Mouse (Mus musculus) ovary, postnatal 36 days (tissue): ENCODE measurements around the gene Phf2.

ENCODE experiments used
- DNase-seq: peaks from one replicate; pipeline ENCODE4 v3.0.0; 2022; ENCODE audit warnings: low spot score, mixed read lengths

The Phf2 gene

DNA sequence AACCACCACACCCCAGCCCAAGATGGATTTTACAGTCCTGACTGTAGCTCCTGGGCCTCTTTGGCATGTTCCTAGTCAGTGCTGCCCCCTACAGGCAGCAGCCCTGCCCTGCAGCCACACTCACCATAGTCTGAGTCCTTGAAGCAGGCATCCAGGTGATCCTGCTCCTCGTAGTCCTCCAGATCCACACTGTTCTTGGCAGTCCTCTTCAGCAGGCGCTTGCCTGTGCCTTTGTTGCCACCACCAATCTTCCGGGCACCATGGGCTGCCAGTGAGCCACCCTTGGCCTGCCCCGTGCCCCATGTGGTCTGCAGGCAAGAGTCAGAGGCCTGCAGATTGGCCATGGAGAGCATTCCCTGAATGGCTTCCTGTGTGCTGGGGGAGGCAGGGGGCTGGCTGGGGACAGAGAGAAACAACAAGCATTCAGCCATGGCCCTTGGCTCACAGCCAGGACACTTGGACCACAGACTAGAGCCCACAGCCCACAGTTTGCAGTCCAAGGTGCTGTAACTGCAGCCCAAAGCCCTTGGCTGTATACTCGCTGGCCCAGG, 63.4 kb downstream of the Phf2 start:
- peak; percentile 46 for DNase-seq

DNA sequence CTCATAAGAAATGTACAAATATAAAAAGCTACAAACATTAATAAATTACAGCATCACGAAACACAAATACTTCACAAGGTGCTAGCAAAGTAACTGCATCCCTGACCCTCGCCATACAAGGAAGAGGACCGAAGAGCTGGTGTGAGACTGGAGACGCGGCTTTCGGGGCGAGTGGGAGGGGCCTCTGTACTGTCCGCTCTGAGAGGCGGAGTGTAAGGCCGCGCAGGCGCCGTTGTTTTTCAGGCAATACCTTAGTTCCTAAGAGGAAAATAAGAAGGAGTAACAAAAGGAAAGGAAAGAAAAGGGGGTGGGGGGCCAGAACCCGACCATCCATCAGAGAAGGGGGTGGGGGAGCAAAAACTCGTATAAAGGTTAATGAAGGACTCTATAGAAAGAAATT, 68.7 kb downstream of the Phf2 start:
- DNase-seq: no peak

DNA sequence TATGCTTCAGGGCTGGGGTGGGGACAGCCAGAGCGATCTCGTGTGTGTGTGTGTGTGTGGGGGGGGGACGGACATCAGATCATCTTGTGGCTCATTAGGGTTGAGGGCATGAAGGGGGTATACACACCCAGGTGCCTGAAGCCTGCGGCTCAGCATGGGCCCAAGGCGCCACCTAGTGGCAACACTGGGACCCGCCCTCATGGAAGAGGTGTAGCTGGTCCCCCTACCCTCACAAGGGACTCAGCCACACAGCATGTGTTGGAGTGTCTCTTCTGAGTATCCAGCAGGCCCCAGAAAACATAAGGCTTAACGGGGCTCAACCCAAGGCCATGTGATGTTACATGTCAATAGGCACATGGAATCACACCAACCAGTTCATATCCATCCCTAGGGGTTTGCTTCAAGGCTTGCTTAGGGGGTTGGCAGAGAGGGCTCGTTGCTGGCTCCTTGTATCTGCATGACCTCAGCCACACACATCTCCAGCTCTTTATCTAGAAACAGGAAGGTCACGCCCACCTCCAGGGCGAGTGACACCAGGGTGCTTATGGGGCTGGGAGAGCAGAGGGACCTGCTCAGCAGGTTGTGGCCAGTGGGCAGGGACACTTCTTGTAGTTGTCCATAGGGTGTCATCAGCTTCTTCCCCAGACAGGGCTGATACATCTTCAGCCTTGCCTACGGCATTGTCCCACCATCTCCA, 69.9 kb downstream of the Phf2 start:
- DNase-seq: peak; percentile 69

DNA sequence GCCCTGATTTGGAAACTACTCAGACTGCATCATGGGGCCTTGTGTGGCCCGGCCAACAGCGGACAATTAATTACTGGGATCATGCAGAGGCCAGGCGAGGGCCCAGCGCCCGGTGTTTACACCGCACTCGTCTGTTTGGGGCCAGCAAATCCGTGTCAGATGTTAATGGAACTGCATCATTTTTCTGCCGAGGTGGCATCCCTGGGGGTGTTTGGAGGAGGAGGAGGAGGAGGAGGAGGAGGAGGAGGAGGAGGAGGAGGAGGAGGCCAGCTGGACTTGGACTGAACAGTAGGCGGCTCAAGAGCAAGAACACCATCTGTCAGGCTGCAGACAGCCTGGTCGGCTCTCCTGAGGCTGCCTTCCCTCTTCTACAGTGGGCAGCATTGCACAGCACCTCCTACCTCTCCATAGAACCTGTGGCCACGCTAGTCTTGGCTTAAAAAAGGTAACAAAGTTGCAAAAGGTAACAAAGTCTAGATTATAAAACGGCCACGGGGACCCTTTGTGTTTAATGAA, 72.6 kb downstream of the Phf2 start:
- DNase-seq: peak; percentile 36

DNA sequence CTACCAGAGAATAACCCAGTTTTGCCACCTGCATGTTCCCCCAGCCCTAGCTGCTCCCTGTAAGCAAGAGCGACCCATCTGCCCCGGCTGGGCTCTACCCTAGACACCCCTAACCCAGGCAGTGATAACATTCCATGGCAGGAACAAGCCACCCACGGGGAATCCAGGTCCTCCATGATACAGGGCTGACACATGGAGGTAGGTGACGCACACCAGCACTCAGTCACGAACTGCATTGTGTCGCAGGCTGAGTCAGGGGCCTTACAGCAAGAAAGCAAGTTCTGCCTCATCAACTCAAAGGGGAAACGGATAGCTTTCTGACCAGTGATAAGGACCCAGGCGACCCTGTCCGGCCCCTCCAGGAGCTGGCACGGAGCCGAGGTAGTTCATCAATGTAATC, 74.0 kb downstream of the Phf2 start:
- DNase-seq: no peak

DNA sequence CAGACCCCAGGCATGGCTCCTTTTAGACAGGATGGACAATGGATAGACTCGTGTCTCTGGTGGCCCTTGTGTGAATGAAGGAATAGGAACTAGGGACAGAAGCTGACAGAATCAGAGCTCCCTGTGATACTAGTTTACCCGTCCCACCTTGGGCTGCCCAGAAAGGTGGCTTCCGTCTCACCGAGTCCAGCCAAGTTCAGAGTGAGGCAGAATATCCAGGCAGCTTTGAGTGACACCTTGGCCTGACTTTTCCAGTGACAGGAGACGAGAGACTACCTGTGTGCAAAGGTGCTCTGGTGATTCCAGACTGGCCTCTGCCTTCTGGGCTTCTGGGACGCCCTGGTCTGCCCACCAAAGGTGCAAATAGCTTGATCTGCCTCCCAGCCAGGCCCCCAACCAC, 75.2 kb downstream of the Phf2 start:
- peak; percentile 2 for DNase-seq

DNA sequence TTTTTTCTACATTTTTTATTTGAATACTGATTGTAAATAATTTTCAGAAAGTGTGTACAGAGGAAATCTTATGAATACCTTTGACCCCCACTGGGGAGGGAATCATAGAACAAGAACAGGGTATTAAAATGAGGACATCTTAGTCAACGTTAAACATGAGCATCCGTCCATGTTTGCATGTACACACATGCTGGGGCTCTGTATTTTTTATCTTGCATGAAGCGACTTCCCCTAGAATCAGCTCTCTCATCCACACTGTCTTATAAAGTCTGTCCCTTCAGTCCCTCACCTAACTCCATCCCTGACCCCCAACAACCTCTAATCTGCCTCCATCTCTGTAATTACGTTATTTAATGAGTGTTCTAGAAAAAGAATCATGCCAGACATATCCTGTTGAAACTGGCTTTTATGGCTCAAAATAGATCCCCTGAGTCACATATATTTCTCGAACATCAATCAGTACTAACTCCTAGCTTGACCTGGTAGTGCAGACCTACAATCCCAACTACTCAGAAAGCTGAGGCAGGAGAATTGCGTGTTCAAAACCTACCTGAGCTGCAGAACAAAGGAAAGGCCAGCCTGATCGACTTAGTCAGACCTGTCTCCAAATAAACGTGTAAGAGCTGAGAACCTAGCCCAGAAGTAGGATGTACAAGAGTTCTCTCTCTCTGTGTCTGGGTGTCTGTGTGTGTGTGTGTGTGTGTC, 86.2 kb downstream of the Phf2 start:
- DNase-seq: no peak

DNA sequence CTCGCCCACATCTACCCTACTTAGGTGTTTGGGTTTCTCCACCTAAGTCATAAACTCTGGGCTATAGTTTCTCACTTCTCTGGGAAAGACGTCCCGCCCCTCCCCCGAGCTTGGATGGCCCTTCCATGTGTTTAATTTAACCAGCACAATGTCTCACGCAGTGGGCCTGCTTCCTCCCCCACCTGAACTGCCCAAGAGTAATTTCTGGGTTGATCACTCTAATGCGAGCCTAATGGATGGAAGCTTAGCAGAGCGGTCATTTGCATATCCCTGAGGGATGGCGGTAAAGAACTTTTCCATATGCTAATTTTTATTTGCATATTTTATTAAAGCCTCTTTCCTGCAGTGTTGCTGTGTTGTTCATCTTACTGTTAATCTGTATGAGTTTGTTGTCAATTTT, 86.8 kb downstream of the Phf2 start:
- no peak for DNase-seq

DNA sequence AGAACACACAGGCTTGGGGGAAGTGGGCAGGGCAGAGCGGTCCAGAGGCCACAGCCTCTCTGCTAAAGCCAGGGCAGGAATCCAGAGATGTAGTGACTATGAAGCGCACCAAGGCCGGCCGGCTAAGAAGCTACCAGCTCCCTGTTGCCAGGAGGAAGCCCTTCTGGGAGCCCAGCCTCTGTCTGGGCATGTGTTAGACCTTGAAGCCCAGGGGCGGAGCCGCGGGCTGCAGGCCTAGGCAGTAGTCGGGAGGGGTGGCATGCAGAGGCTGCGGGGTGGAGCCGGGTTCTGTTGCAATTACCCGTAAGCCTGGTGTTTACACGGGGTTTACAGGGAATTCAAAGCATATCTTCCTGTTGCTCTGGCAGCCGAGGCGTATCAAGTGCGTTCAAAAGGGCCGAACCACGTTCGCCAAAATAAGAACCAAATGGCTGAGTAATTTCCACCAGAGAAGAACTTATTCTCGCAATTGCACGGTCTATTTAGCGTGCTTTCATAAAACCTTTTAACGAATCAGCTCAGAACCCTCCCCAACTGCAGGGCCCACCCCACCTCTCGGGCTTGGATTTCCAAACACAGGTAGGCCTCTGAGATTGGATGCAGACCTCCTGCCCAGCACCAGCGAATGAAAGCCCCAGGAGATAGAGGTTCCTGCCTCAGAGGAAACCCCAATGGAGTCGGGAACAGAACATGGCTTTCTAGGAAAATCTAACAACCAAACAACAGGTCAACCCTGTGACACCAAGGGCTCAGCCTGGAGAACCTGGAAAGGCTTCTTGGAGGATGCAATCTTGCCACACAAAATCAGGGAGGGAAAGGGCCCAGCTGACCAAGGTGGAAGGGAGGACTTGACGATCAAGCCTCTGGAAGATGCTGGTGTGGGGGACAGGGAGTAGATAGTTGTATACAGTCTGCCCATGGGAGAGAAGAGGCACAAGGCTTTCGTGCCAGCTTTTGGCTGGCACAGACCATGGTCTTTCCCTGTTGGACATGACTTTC, 87.9 kb downstream of the Phf2 start:
- DNase-seq: peak; percentile 85

DNA sequence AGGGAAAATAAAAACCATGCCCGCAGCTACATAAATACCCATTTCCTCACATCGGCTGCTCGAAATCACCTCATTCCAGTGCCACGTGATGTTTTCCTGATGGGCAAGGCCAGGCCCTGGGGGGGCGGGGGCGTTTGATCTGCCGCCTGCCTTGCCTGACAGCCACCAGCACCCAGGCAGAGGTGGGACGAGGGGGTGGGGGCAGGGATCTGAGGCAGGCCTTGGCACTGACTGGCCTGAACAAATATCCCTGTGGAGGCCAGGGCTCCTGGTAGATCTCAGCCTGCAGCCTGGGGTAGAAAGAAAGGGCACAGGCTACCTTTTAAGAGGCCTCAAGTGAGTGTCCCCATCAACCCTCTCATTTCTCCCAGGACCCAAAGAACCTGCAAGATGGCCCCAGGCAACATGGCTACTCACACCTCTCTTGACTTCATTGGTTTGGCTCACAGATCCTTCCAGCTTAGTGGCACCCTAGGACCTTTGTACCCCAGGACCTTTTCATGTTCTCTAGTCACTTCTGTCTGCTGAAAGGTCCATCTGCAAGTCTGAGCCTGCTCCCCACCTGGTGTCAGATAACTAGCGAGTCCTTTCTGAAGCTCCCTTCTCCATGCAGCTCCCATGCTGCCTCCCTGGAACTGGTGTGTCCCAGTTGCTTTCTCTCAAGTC, 90.4 kb downstream of the Phf2 start:
- DNase-seq: peak; percentile 36

DNA sequence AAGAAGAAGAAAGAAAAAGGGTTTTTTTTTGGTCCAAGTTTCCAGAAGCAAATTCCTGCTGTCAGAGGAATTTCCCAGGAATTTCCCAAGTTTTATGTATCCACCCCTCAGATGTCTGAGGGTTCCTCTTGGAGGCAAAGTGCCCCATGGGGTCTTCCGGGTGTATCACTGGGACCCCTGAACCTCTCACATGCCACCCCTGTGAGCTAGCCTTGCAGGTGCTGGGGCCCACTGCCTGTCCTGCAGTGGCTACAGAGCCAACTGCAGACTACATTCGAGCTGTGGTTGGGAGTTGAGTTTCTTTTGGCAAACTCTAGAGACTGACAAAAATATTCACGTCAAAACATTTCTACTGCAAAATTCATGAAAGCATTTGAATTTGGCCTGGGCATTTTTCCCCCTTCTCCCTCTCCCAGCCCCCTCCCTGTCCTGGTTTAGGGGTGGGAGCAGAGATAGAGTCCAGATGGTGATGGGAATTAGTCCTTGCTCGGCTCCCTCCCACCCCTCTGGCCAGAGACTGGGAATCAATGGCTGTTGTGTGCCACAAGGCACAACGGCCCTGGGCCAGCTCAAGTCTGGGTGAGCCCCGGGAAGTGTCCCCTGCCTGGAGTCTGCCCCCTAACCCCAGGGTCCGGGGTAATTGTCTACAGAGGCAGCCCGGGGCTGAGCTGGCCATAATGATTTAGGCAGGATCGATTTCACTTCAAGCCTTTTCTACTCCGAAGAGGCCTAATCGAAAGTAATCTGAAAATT, 91.2 kb downstream of the Phf2 start:
- no peak for DNase-seq

DNA sequence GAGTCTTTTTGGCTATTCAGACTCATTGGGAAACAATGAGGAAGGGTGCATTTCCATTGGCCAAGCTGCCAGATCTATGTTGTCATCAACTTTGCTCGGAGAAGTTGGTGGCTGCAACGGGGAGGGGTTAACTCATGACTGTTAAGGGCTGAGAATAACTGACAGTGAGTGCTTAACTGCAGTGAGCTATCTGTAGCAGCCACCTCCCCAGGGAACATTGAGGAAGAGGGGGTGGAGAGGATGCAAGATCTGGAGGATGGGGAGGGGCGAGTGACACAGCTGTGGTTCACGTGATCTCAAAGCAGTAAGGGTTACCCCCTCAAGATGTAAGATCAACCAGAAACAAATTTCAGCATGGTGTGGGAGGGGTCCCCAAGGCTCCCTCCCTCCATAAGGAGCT, 92.8 kb downstream of the Phf2 start:
- no peak for DNase-seq

DNA sequence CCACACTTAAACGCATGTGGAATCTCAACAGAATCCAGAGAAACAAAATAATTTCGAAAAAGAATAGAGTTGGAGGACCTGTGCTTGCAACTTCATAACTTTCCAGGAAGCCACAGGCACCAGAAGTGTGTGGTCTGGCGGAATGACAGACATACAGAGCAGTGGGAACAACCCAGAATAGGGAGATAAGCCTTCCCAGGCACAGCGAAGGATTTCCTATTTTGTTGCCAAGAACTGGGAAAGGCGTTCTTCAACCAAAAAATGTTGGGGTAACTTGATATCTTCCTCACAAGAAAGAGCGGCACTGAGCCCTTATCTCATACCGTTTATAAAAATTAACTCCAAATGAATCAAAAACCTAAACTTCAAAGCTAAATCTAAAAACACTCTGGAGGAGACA, 96.4 kb downstream of the Phf2 start:
- DNase-seq: no peak

DNA sequence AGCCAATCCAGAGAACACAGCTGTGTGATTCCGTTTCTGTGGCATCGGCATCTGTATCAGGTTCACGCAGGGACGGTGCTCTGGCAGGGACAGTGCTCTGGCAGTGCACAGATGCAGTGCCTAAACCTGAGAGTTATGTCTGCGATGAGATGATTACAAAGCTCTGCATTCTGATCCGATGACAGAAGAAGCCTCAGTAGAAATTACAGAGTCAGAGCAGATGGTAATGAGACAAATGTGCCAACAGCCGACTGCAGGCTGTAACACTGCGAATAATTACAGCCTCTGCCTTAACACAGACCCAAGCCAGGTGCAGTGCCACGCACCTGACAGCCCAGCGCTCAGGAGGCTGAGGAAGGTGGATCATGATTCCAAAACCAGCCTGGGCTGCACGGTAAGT, 102.8 kb downstream of the Phf2 start:
- no peak for DNase-seq

DNA sequence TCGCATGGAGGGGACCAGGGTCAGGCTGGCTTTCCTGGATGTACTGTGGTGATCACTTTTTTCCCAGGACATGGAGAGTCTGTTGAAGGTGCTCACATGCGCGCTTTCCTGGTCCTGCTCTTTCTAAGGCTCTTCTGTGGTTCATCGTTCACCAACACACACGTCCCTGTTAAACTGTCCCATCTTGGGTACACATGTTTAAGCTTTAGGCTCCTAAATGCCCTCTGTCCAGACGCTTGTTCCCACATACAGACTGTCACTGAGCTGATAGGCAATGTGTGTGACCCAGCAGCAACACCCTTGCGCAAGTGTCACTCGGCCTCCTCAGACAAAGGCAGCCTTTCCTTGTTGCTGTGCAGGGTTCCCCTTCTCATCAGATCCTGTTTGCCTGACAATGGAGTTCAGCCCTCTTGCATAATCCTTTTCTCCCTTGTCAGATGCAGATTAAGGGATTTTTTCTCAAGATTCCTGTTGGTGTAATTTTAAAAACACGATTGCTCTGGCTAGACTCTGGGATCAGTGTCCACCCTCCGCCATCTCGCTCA, 107.1 kb downstream of the Phf2 start:
- DNase-seq: no peak

DNA sequence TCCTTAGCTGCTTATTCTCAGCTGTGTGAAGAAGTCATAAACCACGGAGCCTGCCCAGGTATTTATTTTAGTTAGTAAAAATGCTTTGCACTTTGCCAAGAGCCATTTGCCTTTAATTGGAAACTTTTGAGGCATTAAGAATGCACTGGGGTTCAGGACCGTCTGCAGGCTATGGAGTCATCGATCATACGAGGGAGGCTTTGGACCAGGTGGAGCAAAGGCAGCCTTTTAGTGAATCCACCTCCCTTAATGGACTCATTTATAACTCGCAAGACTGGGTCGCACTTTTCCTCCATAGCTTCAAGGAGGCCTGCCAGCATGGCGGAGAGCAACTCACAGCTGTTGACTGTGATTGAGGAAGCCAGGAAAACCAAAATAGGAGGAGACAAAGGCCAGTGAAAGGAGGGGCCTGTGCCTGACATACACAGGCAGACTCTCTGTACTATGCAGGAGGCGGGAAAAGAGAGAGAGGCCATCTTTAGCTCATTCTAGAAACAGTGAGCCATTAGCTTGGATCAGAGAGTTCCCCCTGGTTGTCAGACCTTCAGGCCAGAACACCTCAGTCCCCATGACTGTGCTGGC, 110.0 kb downstream of the Phf2 start:
- DNase-seq: no peak

DNA sequence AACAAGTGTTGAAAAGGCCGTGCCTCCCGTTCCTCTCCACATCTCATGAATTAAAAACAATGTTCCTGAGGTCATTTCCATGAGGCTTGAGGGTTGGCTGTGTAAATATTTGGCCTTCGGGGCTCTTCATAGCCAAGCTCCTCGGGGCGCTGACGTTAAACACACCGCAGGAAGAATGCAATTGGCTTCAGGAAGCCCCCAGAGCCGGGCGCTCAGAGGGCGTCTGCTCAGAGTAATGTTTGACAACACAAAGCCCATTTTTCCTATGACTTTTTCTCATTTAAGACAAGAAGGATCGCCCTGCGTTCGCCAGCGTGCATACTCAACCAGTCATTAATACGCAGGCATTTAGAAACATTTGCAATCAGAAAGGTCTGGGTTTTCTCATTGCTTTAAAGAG, 114.2 kb downstream of the Phf2 start:
- DNase-seq: no peak
